Mouse (Mus musculus) stomach, embryonic 16.5 days (tissue): Measurements from ENCODE around the gene Mrpl9. TPM values are rescaled to one million over a fixed set of nuclear protein-coding genes. Genes with fewer than 3 reads are reported as not detected.

Experiments used
- ATAC-seq: fragments of 200-750 bp; cut with Nextera tagmentation; 2 replicates; pipeline ENCODE4 v1.8.0; 2017; ENCODE audit warnings: moderate number of reproducible peaks, moderate TSS enrichment; ENCODE audit not compliant: insufficient read depth, low FRiP score
- H3K27ac ChIP-seq: fragments of 300-500 bp; sonication (generic); 2 replicates; pipeline ENCODE4 v1.5.1; 2014; ENCODE audit warnings: low read length
- H3K27me3 ChIP-seq: fragments of 300-500 bp; sonication (generic); 2 replicates; pipeline ENCODE4 v1.6.1; 2014; ENCODE audit warnings: low read length, control low read depth, mixed read lengths; ENCODE audit not compliant: control insufficient read depth, insufficient read depth
- H3K36me3 ChIP-seq: fragments of 300-500 bp; sonication (generic); 2 replicates; pipeline ENCODE4 v1.6.1; 2014; ENCODE audit warnings: low read length; ENCODE audit not compliant: control insufficient read depth, insufficient read depth
- H3K4me1 ChIP-seq: fragments of 300-500 bp; sonication (generic); 2 replicates; pipeline ENCODE4 v1.6.1; 2014; ENCODE audit warnings: low read length, control low read depth, mixed read lengths; ENCODE audit not compliant: control insufficient read depth, insufficient read depth
- H3K4me2 ChIP-seq: fragments of 300-500 bp; sonication (generic); 2 replicates; pipeline ENCODE4 v1.6.1; 2014; ENCODE audit warnings: low read depth, low read length, mixed read lengths
- H3K4me3 ChIP-seq: fragments of 300-500 bp; sonication (generic); replicated peaks from 2 replicates; pipeline ENCODE4 v1.5.1; 2014; ENCODE audit warnings: mild to moderate bottlenecking, low read length
- H3K9ac ChIP-seq: fragments of 300-500 bp; sonication (generic); 2 replicates; pipeline ENCODE4 v1.6.1; 2014; ENCODE audit warnings: low read length
- H3K9me3 ChIP-seq: fragments of 300-500 bp; sonication (generic); replicated peaks from 2 replicates; pipeline ENCODE4 v1.6.1; 2016; ENCODE audit warnings: low read length, control low read depth; ENCODE audit not compliant: control insufficient read depth
- WGBS: fragments of 180-500 bp; shearing (Covaris S2); extraction: QIAGEN DNeasy Blood & Tissue Kit; methylation state at CpG from one replicate; pipeline ENCODE4 v1.1.7; 2014; 5-methylcytosine and 5-hydroxymethylcytosine counted together
- polyA plus RNA-seq: library from polyadenylated mRNA; unstranded; fragments of >200 nt; fragmentation: Nextera tagmentation; extraction: Ambion mirVana; gene quantifications from 2 replicates; pipeline ENCODE4 v1.2.1, GENCODE M21; 2015

Gene Mrpl9
- polyA plus RNA-seq, 1 experiment from 2014 or later = 67.8 TPM

DNA sequence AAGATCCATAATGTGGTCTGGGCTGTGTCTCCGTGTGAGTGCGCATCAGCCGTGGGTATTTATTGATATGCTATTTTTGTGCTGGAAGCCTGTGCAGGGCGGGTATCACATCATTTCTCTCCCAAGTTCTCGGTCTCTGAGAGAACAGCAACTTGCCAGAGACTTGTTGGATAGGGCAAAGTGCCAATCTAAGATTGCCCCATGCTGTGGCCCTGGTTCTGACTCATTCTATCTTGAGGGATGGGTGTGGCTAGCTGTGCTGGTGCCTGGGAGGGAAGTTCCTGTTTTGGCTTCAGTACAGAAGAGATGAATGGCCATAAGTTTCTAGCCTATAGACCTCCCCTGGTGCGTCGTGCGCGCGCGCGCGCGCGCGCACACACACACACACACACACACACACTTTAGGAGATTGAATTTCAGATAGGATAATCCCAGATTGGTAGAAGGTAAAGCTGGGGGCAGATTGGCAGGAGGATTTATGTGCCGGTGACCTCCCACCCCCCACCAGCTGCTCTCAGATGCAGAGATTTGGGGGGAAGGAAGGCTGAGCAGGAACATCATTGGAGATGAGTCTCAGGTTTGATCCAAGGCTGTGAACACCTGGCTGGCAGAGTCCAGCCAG lies 39.8 kb downstream of the Mrpl9 start:
- WGBS = 78% methylated on average over 17 of the region's 17 CpGs
- H3K9ac ChIP-seq = no peak overlapping the region
- ATAC-seq = peak; percentile 37; the same call in 1 of the 2 replicates

DNA sequence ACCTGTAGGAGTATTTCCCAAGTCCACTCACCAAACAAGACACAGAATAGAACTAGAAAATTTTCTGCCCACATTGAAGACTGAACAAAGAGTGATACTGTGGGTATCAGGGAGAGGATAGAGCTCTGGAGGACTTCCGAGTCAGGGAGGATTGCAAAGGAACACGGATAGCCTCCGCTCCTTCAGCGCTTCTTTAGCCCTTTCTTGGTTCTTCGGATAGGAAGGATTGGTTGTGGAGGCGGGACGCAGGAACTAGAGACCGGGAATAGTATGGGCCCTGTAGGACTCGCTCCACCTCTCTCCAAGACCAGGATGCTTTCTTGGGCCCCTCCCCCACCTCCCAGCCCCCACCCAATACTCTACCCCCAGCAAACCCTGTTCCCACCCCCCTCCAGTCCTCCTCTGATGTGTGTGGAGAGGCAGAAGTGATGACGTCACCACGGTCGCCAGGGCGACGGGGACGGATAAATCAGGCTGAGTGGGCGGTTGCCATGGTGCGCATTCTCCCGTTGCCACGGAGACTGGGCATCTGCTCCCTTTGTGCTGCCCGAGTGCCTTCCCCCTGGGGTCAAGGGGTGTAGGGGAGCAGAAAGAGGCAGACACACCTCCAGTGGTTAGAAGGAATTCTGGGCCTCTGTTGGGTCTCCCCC lies 40.8 kb downstream of the Mrpl9 start:
- 32% methylated on average over 20 of the region's 20 CpGs for WGBS
- Histone ChIP-seq H3K27ac (no peak overlapping the region), H3K4me2 (no peak overlapping the region), H3K4me3 (no peak overlapping the region), H3K4me1 (no peaks in the 10 kb centered on the region), H3K9ac (no peak overlapping the region), H3K27me3 (peaks cover 2% of the 10 kb centered on the region; the same call in 1 of the 2 replicates), H3K36me3 (no peaks in the 10 kb centered on the region), H3K9me3 (no peaks in the 10 kb centered on the region)
- no peak for ATAC-seq

More for the DNA sequence above, 39.8 kb downstream of the Mrpl9 start:
- Histone ChIP-seq H3K36me3 (no peaks in the 10 kb centered on the region), H3K9me3 (no peaks in the 10 kb centered on the region), H3K4me2 (no peak overlapping the region), H3K4me1 (no peaks in the 10 kb centered on the region), H3K27me3 (peaks cover 4% of the 10 kb centered on the region; the same call in 1 of the 2 replicates), H3K4me3 (no peak overlapping the region), H3K27ac (no peak overlapping the region)

DNA sequence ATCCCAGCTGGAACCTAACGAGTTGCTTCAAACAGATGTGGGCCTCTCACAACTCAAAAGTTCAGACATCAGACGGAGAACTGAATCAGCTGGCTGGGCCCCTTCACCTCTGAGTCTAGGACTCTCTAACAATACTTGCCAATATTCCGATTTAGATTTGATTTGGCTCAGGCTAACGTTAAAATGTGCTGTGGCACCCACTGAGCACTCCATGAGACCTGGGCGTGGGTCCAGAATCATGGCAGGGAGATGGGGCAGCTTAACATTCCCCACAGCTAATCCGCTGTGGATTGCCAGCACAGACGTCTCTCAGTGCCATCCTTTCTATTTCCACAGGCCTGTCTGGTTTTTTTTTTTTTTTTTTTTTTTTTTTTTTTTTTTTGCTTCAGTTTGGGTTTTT lies 42.8 kb downstream of the Mrpl9 start:
- no peak for ATAC-seq
- Histone ChIP-seq H3K4me3 (no peak overlapping the region), H3K9ac (no peak overlapping the region), H3K27me3 (no peaks in the 10 kb centered on the region), H3K27ac (no peak overlapping the region), H3K4me2 (no peak overlapping the region), H3K36me3 (no peaks in the 10 kb centered on the region), H3K9me3 (no peaks in the 10 kb centered on the region), H3K4me1 (no peaks in the 10 kb centered on the region)
- WGBS = 72% methylated on average over 7 of the region's 7 CpGs

DNA sequence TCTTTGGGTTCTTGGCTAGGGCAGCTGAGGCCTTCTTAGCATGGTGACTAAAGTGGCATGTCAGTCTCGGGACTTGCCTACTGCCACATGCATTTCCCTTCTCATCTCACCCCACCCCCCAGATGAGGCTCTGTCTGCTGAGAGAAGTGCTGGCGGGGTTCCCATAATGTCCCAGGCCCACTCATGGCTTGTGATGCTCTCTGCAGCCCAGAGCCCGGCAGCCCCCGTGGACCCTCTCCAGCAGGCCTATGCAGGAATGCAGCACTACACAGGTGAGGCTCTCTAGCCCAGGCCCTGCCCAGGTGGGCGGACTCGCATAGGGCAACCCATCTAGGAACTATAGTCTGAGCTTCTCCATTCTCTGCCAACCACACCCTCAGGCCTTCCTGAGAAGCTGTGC lies 44.5 kb downstream of the Mrpl9 start:
- no peak overlapping the region for H3K9ac ChIP-seq
- no peaks in the 10 kb centered on the region for H3K4me1 ChIP-seq
- H3K36me3 ChIP-seq = no peaks in the 10 kb centered on the region
- no peaks in the 10 kb centered on the region for H3K27me3 ChIP-seq
- H3K4me2 ChIP-seq = no peak overlapping the region
- ATAC-seq = no peak
- WGBS = 63% methylated on average over 6 of the region's 6 CpGs
- no peak overlapping the region for H3K4me3 ChIP-seq
- no peak overlapping the region for H3K27ac ChIP-seq
- H3K9me3 ChIP-seq = no peaks in the 10 kb centered on the region

DNA sequence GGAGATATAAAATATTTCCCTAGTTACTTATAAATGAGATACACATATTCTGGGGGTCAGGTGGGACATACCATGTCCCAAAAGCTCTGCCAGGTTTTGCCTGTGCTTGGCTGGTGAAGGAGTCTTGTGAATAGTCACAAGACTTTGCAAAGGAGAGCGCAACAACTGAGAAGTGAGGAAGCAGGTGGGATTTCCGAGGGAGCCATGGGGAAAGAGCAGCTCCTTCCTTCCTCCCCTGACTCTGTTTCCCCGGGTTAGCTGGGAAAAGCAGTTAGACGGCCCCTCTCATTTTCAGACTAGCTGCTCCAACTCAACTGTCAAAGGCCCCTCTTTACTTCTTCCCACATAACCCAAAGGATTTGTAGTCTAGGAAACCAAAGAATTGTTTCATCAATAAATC lies 54.0 kb downstream of the Mrpl9 start:
- Histone ChIP-seq H3K36me3 (no peaks in the 10 kb centered on the region), H3K4me2 (no peak overlapping the region), H3K9me3 (no peaks in the 10 kb centered on the region), H3K27me3 (no peaks in the 10 kb centered on the region), H3K4me3 (no peak overlapping the region), H3K9ac (no peak overlapping the region), H3K4me1 (no peaks in the 10 kb centered on the region), H3K27ac (no peak overlapping the region)
- no peak for ATAC-seq
- 82% methylated on average over 4 of the region's 4 CpGs for WGBS

Other genes starting within 250 kb of the Mrpl9 start
- gene Gm5286, start 246.6 kb upstream of the Mrpl9 start, polyA plus RNA-seq = not detected in 2 replicates
- not detected in 2 replicates for gene Gm4778, start 179.3 kb upstream of the Mrpl9 start, polyA plus RNA-seq
- gene Them4, start 133.2 kb upstream of the Mrpl9 start, polyA plus RNA-seq = 10.4 and 12.6 TPM in 2 replicates
- gene Them5, start 101.2 kb upstream of the Mrpl9 start, polyA plus RNA-seq = 32.1 and 49.6 TPM in 2 replicates
- 0.35 and 0.65 TPM in 2 replicates for gene C2cd4d, start 80.9 kb upstream of the Mrpl9 start, polyA plus RNA-seq
- gene Rorc, start 70.5 kb upstream of the Mrpl9 start, polyA plus RNA-seq = 7.4 and 8.6 TPM in 2 replicates
- gene Lingo4, start 44.8 kb upstream of the Mrpl9 start, polyA plus RNA-seq = 0.44 and 0.51 TPM in 2 replicates
- 6.4 and 8.2 TPM in 2 replicates for gene Tdrkh, start 30.0 kb upstream of the Mrpl9 start, polyA plus RNA-seq
- 0.41 and 0.56 TPM in 2 replicates for gene Oaz3, start 597 bp downstream of the Mrpl9 start, polyA plus RNA-seq
- gene Celf3, start 35.0 kb downstream of the Mrpl9 start, polyA plus RNA-seq = 14.2 and 19.3 TPM in 2 replicates
- gene Riiad1, start 37.0 kb downstream of the Mrpl9 start, polyA plus RNA-seq = 1.6 and 3.4 TPM in 2 replicates
- 29.6 and 31.4 TPM in 2 replicates for gene Snx27, start 139.4 kb downstream of the Mrpl9 start, polyA plus RNA-seq
- gene Gm10972, start 199.8 kb downstream of the Mrpl9 start, polyA plus RNA-seq = not detected in 2 replicates
- 17.0 and 23.2 TPM in 2 replicates for gene Tuft1, start 215.6 kb downstream of the Mrpl9 start, polyA plus RNA-seq